Mouse (Mus musculus) neural tube, embryonic 13.5 days (tissue): ENCODE results near the gene Sdhc. TPM values are rescaled to one million over a fixed set of nuclear protein-coding genes. Genes with fewer than 3 reads are reported as not detected.

Source experiments
- ATAC-seq: fragments of 200-750 bp; cut with Nextera tagmentation; 2 replicates; pipeline ENCODE4 v1.8.0; 2017; ENCODE audit warnings: low read depth, mild to moderate bottlenecking, moderate TSS enrichment, moderate library complexity
- H3K27ac ChIP-seq: fragments of 300-500 bp; sonication (generic); replicated peaks from 2 replicates; pipeline ENCODE4 v1.5.1; 2015; ENCODE audit warnings: moderate library complexity, mild to moderate bottlenecking, inconsistent platforms
- H3K27me3 ChIP-seq: fragments of 300-500 bp; sonication (generic); 2 replicates; pipeline ENCODE4 v1.6.1; 2015; ENCODE audit warnings: mild to moderate bottlenecking, inconsistent platforms
- H3K36me3 ChIP-seq: fragments of 300-500 bp; sonication (generic); 2 replicates; pipeline ENCODE4 v1.6.1; 2015; ENCODE audit warnings: mild to moderate bottlenecking, inconsistent platforms
- H3K4me1 ChIP-seq: fragments of 300-500 bp; sonication (generic); replicated peaks from 2 replicates; pipeline ENCODE4 v1.6.1; 2015; ENCODE audit warnings: inconsistent platforms
- H3K4me2 ChIP-seq: fragments of 300-500 bp; sonication (generic); 2 replicates; pipeline ENCODE4 v1.6.1; 2015; ENCODE audit warnings: inconsistent platforms, mild to moderate bottlenecking, moderate library complexity
- H3K4me3 ChIP-seq: fragments of 300-500 bp; sonication (generic); 2 replicates; pipeline ENCODE4 v1.5.1; 2015; ENCODE audit warnings: mild to moderate bottlenecking, inconsistent platforms
- H3K9ac ChIP-seq: fragments of 300-500 bp; sonication (generic); 2 replicates; pipeline ENCODE4 v1.6.1; 2015; ENCODE audit warnings: moderate library complexity, mild to moderate bottlenecking, inconsistent platforms
- H3K9me3 ChIP-seq: fragments of 300-500 bp; sonication (generic); 2 replicates; pipeline ENCODE4 v1.6.1; 2016; ENCODE audit warnings: inconsistent platforms
- WGBS: fragments of 180-500 bp; shearing (Covaris S2); methylation state at CpG from one replicate; pipeline ENCODE4 v1.1.7; 2015; 5-methylcytosine and 5-hydroxymethylcytosine counted together
- polyA plus RNA-seq: library from polyadenylated mRNA; unstranded; fragments of >200 nt; fragmentation: Nextera tagmentation; extraction: Ambion mirVana; gene quantifications from 2 replicates; pipeline ENCODE4 v1.2.1, GENCODE M21; 2015

Sdhc gene
- polyA plus RNA-seq, result 278 and 279 TPM in 2 replicates

DNA sequence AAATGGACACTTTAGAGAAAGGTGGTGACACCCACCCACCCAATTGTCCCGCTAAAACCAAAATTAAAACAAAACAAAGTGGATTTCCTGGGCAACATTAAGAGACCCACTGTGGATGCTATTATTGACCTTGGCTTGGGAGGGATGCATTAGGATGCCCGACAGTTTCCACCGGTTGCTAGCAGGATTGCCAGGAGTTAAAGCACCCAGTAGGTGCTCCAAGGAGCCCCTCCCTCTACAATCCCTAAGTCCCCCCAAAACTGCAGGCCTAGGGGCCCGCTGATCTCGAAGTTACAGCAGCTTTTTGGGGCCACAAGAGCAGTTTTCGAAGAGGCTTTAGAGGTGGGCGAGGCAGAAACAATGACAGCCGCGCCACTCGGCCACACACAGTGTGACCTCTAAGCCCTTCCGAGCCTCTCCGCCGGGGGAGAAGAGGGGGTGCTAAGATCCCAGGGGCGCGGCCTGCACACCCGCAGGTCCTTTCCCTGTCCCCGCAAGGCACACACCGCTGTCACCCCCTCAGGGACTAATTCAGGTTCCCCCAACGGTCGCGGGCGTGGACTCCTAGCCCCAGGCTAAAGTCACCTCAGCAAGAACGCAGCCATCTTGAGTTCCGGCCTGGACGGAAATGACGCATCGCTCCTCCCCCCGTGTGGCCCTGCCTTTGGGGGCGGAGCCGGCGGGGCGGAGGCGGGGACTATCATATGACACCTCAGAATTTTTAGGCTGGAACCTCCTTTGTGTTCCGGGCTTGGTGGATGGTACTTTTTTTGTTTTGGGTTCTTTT lies at the start of gene Sdhc, which contains the start of gene Mpz:
Gene Sdhc (minus strand): TSS at position 630 of the 787 bp plus-strand sequence.
Gene Mpz (plus strand): TSS at position 738 of the 787 bp plus-strand sequence.
- WGBS, result under 1% methylated on average over 34 of the region's 34 CpGs
- peak within 1 kb of the TSS; percentile 95 for H3K9ac ChIP-seq
- peak; percentile 98 for ATAC-seq
- peak within 1 kb of the TSS; percentile 85 for H3K27ac ChIP-seq
- H3K27me3 ChIP-seq, result peaks cover 7% of the 10 kb centered on the region; the same call in 1 of the 2 replicates
- H3K4me3 ChIP-seq, result peak within 1 kb of the TSS; percentile 94
- H3K4me2 ChIP-seq, result peak within 1 kb of the TSS; percentile 93
- H3K4me1 ChIP-seq, result peaks cover 26% of the 10 kb centered on the region
- H3K36me3 ChIP-seq, result peaks cover 7% of the 10 kb centered on the region
- no peaks in the 10 kb centered on the region for H3K9me3 ChIP-seq

DNA sequence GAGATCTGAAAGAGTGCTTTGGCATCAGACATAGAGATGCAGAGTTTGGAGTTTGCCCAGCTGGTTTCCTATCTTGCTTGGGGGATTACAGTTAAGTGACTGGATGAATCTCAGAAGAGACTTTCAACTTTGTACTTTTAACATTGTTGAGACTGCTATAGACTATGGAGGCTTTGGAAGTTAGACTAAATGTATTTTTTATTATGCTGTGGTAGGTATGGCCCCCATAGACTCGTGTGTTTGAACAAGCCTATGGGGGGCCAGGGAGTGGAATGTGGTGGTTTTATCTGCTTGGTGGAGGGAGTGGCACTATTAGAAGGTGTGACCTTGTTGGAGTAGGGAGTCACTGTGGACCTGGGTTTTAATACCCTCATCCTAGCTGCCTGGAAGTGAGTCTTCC lies 49.1 kb upstream of the Sdhc start:
- Histone ChIP-seq H3K9ac (no peak overlapping the region), H3K4me1 (peaks cover 19% of the 10 kb centered on the region), H3K27me3 (peaks cover 45% of the 10 kb centered on the region), H3K4me3 (no peak overlapping the region), H3K36me3 (no peaks in the 10 kb centered on the region), H3K4me2 (no peak overlapping the region), H3K9me3 (no peaks in the 10 kb centered on the region), H3K27ac (no peak overlapping the region)
- 69% methylated on average over 1 of the region's 1 CpGs for WGBS
- no peak for ATAC-seq

DNA sequence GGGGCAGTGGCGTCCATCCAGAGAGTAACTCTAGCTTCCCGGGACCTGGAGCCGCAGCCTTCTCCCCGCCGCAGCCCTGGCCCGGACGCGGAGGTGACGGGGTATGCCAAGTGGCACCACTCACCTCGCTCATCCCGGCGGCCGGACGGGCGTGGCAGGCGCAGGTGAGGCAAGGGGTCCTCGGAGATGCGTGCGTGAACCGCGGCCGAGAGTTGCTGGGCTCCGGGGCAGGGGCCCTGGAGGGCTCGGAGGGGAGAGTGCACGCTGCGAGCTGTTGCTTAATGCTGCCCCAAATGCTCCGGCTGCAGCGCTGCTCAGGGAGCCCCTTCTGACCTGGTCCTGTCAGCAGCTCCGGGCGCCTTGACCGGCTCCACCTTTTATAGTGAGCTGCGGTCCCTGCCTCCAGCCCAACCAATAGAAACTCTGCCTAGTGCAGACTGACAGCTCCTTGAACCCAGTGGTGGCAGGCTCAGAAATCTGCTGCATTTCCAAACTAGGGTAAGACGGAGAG lies 45.5 kb upstream of the Sdhc start, which contains the start of gene Pcp4l1:
Gene Pcp4l1 (minus strand): TSS at position 382 of the 511 bp plus-strand sequence.
- peaks cover 45% of the 10 kb centered on the region for H3K4me1 ChIP-seq
- H3K4me3 ChIP-seq, result peak within 1 kb of the TSS; percentile 49
- no peaks in the 10 kb centered on the region for H3K9me3 ChIP-seq
- peak within 1 kb of the TSS; percentile 71 for H3K9ac ChIP-seq
- peak within 1 kb of the TSS; percentile 93 for H3K4me2 ChIP-seq
- H3K27ac ChIP-seq, result no peak within 1 kb of the TSS
- WGBS, result under 1% methylated on average over 33 of the region's 33 CpGs
- H3K36me3 ChIP-seq, result no peaks in the 10 kb centered on the region
- peak; percentile 55; the same call in 1 of the 2 replicates for ATAC-seq
- peaks cover 72% of the 10 kb centered on the region for H3K27me3 ChIP-seq

DNA sequence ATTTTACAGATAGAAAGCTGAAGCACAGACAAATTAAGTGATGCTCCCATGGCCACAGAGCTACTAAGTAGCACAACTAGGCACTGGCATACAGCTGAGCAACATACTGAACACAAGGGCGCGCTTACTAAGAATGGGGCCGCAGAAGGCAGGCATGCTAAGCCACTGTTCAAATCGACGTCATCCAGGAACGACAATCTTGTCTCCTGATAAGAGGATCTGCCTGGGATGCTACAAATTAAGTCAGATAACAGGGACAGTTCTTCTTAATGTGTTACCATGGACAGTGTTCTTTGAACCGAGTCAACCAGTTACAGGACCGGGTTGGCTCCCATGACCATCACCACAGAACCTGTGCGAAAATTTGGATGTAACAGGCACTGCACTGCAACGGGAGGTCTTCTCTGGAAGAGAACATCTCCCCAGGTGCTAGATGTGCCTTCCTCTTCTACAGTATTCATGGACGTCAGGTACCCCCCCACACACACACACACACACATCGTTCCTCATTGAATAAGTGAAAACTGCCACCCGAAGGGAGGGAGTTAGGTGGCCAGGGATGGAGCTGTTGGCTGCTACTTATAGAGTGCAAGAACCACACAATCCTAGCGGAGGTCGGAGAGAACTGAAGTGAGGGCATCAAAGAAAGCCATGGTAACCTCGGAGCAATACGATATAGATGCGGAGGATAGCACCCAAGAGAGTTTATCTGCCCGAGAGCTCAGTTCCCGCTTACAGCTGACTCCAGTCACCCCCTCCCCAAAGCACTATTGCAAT lies 44.8 kb upstream of the Sdhc start:
- Histone ChIP-seq H3K9ac (peak overlapping the region; percentile 71), H3K4me2 (peak overlapping the region; percentile 93), H3K27ac (no peak overlapping the region), H3K4me1 (peaks cover 45% of the 10 kb centered on the region), H3K27me3 (peaks cover 76% of the 10 kb centered on the region), H3K36me3 (no peaks in the 10 kb centered on the region), H3K4me3 (peak overlapping the region; percentile 49), H3K9me3 (no peaks in the 10 kb centered on the region)
- WGBS, result 6% methylated on average over 20 of the region's 20 CpGs
- no peak for ATAC-seq

DNA sequence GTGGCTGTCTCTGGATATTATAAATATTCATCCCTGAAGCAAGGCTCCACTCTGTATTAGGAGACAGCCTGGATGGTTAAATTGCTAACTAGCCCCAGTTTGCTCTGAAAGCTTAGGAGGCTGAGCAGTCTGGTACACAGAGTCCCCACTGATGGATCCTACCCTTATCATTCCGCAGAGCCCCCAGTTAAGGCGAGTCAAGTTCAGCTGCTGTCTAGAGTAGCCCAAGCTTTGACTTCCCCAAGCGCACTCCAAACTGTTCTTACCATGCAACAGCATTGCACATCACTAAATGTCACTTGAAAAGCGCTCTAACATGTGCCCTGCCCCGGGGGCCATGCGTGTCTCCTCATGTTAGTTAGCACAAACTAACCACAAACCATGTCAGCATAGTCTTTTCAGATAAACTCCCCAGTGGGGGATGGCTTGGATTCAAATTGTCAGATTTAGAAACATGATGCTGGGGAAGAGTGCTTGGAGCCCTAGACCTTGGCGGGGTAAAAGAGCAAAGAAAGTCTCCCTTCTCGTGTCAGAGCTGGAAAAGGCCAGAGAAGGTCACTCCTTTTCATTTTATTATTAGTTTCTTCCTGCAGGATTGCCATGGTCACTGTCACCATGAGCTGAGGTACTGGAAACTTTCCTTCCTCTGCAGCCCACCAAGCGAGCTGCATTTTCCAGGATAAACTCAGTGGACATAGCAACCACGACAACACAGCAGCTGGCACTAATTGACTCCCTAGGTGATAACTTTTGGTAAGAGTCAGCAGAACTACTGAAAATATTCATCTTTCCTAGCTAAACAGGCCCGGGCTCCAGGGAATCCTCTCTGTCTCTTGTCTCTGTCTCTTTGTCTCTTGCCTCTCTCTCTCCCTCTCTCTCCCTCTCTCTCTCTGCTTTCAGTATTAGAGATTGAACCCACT lies 43.8 kb upstream of the Sdhc start:
- peak overlapping the region; percentile 49 for H3K4me3 ChIP-seq
- peak overlapping the region; percentile 67 for H3K27ac ChIP-seq
- no peaks in the 10 kb centered on the region for H3K36me3 ChIP-seq
- H3K4me1 ChIP-seq, result peaks cover 53% of the 10 kb centered on the region
- no peaks in the 10 kb centered on the region for H3K9me3 ChIP-seq
- 0 out of 2 replicates have a peak, but pooled peaks have one; percentile 5 for ATAC-seq
- H3K9ac ChIP-seq, result peak overlapping the region; percentile 57; the same call in 1 of the 2 replicates
- peak overlapping the region; percentile 93 for H3K4me2 ChIP-seq
- peaks cover 69% of the 10 kb centered on the region for H3K27me3 ChIP-seq
- 28% methylated on average over 11 of the region's 11 CpGs for WGBS

DNA sequence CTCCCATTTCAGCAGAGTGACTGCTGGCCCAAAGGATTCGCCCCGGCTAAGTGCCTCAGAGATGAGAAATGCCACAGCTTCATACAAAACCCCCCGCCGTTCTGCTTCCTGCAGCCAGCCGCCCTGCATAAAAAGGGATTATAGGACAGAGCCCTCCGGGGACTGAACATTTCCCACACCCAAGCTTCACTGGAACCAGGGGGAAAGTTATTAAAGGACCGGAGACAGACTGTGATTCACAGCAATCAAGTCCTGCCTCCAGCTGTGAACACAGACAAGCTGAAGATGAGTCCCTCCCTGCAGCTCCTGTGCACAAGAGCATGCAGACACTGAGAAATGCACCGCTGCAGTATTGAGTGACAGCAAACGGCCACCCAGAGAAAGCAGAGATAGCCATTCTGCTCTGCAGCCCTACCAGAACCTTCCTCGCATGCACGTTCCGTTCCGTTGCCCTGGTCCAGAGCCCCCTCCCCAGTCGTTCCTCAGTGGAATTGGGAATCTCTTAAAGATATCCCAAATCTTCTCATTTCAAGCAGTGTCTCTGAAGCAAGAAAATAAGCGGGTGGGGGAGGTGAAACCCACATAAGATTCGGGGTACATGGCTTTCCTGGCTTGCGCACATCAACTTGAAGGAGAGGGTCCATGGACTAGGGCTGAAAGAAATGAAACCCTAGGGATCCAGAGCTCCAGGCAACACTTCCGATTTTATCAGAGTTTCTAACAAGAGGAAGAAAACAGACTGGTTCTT lies 42.9 kb upstream of the Sdhc start:
- peaks cover 62% of the 10 kb centered on the region for H3K4me1 ChIP-seq
- 2% methylated on average over 18 of the region's 18 CpGs for WGBS

DNA sequence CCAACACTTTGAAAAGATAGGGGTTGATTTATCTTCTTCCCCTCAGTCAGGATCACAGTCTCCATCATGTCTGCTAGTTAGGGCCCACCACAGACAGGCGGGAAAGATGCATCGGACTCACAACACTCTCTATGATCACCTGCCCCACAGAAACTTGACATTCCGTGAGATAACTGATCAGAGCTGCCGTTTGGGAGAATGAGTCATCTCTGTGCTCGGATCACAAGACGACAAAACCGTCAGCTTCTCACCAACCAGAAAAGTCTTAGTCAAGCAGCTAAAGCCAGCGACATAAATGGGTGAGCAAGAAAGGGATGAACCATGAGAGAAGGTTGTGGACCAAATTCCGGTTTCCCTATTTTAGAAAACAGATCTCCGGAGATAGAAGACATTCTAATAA lies 41.9 kb upstream of the Sdhc start:
- Histone ChIP-seq H3K4me2 (peak overlapping the region; percentile 93), H3K9ac (no peak overlapping the region), H3K4me1 (peaks cover 65% of the 10 kb centered on the region), H3K4me3 (no peak overlapping the region), H3K27ac (no peak overlapping the region), H3K36me3 (no peaks in the 10 kb centered on the region), H3K9me3 (no peaks in the 10 kb centered on the region), H3K27me3 (peaks cover 58% of the 10 kb centered on the region)
- 46% methylated on average over 10 of the region's 10 CpGs for WGBS
- ATAC-seq, result no peak

More for the DNA sequence above, 42.9 kb upstream of the Sdhc start:
- H3K4me2 ChIP-seq, result peak overlapping the region; percentile 93
- no peaks in the 10 kb centered on the region for H3K9me3 ChIP-seq
- H3K4me3 ChIP-seq, result peak overlapping the region; percentile 29
- peaks cover 62% of the 10 kb centered on the region for H3K27me3 ChIP-seq
- H3K27ac ChIP-seq, result peak overlapping the region; percentile 67
- no peaks in the 10 kb centered on the region for H3K36me3 ChIP-seq
- H3K9ac ChIP-seq, result peak overlapping the region; percentile 57
- peak; percentile 63 for ATAC-seq

DNA sequence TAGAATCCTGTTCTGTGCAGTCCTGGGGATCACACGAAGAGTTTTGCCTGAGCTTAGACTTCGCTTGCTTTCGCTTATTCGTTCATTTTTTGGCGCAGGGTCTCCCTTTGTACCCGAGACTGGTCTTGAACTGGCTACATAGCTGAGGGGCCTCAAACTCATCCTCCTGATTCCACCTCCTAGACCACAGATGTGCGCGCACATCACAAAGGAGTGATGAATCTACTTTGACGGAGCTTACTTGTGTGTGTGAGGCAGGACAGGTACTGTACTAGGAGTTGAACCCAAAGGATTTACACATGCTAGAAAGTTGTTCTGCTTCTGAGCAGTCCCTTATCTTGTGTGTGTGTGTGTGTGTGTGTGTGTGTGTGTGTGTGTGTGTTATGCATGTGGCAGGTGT lies 40.4 kb upstream of the Sdhc start:
- no peak overlapping the region for H3K4me3 ChIP-seq
- no peaks in the 10 kb centered on the region for H3K9me3 ChIP-seq
- peaks cover 44% of the 10 kb centered on the region for H3K27me3 ChIP-seq
- H3K36me3 ChIP-seq, result no peaks in the 10 kb centered on the region
- H3K4me2 ChIP-seq, result no peak overlapping the region
- H3K9ac ChIP-seq, result no peak overlapping the region
- H3K27ac ChIP-seq, result no peak overlapping the region
- ATAC-seq, result no peak
- 93% methylated on average over 9 of the region's 9 CpGs for WGBS
- peaks cover 66% of the 10 kb centered on the region for H3K4me1 ChIP-seq

DNA sequence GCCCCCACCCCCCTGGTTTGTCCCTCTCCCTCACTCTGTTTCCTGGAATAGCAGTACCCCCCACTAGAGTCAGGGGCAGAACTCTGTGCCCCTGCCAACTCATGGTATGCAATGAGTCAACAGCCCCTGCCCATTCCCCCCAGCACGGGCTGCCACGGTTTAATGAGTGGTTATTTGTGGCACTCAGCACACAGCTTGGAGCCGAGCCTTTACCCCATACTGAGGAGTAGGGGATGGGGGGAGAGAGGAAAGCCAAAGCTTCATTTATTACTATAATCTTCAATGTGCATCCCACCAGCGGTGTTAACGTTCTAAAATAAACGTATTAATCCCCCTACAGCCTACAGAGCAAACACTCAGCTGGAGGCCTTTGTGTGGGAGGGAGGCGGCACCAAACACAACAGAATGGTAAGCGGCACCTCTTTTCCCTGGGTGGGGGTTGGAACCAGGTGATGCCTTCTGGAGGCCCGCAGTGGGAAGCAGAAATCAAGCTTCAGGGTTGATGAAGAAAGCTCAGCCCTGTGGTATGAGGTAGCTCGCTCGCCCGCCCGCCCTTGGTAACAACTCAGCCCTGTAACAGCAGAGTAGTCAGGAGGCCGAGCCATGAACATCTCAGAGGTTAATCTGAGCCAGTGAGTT lies 39.2 kb upstream of the Sdhc start:
- H3K4me3 ChIP-seq, result no peak overlapping the region
- no peaks in the 10 kb centered on the region for H3K36me3 ChIP-seq
- ATAC-seq, result peak; percentile 33; the same call in 1 of the 2 replicates
- H3K27ac ChIP-seq, result peak overlapping the region; percentile 34
- H3K9ac ChIP-seq, result no peak overlapping the region
- WGBS, result 27% methylated on average over 14 of the region's 14 CpGs
- H3K9me3 ChIP-seq, result no peaks in the 10 kb centered on the region
- no peak overlapping the region for H3K4me2 ChIP-seq
- H3K4me1 ChIP-seq, result peaks cover 60% of the 10 kb centered on the region
- H3K27me3 ChIP-seq, result peaks cover 31% of the 10 kb centered on the region

DNA sequence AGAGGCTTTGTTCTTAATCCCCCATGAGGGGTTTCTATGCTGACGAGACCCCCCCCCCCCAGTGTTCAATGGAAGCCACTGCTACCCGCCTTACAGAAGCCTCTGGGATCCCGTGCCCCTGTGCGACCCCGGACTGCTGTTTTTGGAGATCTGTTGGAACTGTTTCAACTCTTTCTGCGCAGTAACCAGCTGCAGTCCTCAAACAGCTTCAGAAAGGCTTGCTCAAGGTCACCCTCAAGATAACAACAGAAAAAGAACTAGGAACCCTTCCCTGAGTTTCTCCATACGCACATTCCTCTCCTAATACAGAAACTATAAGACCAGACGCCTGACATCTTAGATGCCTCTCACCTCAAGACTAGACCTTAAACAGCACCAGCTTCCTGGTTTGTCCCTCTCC lies 38.6 kb upstream of the Sdhc start:
- ATAC-seq, result no peak
- H3K9ac ChIP-seq, result no peak overlapping the region
- H3K4me3 ChIP-seq, result no peak overlapping the region
- H3K27ac ChIP-seq, result peak overlapping the region; percentile 34
- no peaks in the 10 kb centered on the region for H3K9me3 ChIP-seq
- WGBS, result 15% methylated on average over 8 of the region's 8 CpGs
- no peaks in the 10 kb centered on the region for H3K36me3 ChIP-seq
- H3K27me3 ChIP-seq, result peaks cover 26% of the 10 kb centered on the region
- peaks cover 55% of the 10 kb centered on the region for H3K4me1 ChIP-seq
- 0 out of 2 replicates have a peak overlapping the region, but pooled peaks have one; percentile 3 for H3K4me2 ChIP-seq
